Mouse (Mus musculus): ENCODE measurements around the gene Itgb4. TPM values are rescaled to one million over a fixed set of nuclear protein-coding genes. Genes with fewer than 3 reads are reported as not detected.
"Not testable (repeated sequence)": the region's sequence is repeated elsewhere in the genome, so short reads cannot be mapped to it uniquely, and the experiment has no call there.

The Itgb4 gene
- total and polyA plus RNA-seq, 3 experiments, result 0.69 to 0.85 TPM; not detected in 1

GRCm38 (mm10) chr11:116018106-116018505, 43.6 kb downstream of the Itgb4 start:
- Histone ChIP-seq H3K27me3 (ENCODE audit: control insufficient read depth in 1 of 2, insufficient read depth in 2 of 2, low read length in 2 of 2) (no peaks in the 10 kb centered on the region), H3K36me3 (ENCODE audit: control insufficient read depth in 1 of 2, insufficient read depth in 2 of 2, low read length in 2 of 2) (peaks cover 4 to 11% of the 10 kb centered on the region in 2 experiments), H3K9me3 (replicated peaks; ENCODE audit: insufficient read depth, low read length) (no peaks in the 10 kb centered on the region), H3K27ac (ENCODE audit: control insufficient read depth, low read depth, low read length) (no peak overlapping the region), H3K4me1 (ENCODE audit: control insufficient read depth in 1 of 2, insufficient read depth in 2 of 2, low read length in 2 of 2) (peaks cover 0 to under 1% of the 10 kb centered on the region in 2 experiments; a peak in 2 of 4 replicates), H3K9ac (ENCODE audit: control insufficient read depth, low read depth, low read length, poor library complexity, severe bottlenecking) (no peak overlapping the region), H3K79me2 (ENCODE audit: control insufficient read depth, insufficient read depth, low read length, poor library complexity) (peaks cover 3% of the 10 kb centered on the region), H3K4me3 (ENCODE audit: control insufficient read depth in 1 of 2, insufficient read depth in 1 of 2, low read depth in 2 of 2, low read length in 2 of 2) (no peak overlapping the region)
- peak; percentile 54 for DNase-seq (ENCODE audit: low read depth, low spot score)
- peak; percentile 51 to 68 (median 66) for TF ChIP-seq CTCF (IDR thresholded peaks at IDR 0.05 in 2 of 3, conservative IDR thresholded peaks at IDR 0.05 in 1 of 3; ENCODE audit: control insufficient read depth in 1 of 3, insufficient read depth in 1 of 3, low read depth in 2 of 3, low read length in 3 of 3, poor library complexity in 1 of 3, severe bottlenecking in 1 of 3)
- peak; percentile 71; the same call in 1 of the 2 replicates for TF ChIP-seq ZKSCAN1 (IDR thresholded peaks at IDR 0.05; ENCODE audit: low read depth, low read length)
- TF ChIP-seq RAD21 (IDR thresholded peaks at IDR 0.05; ENCODE audit: low read depth, low read length), result peak; percentile 62
- peak; percentile 94; the same call in 1 of the 2 replicates for TF ChIP-seq POLR2AphosphoS5 (IDR thresholded peaks at IDR 0.05; ENCODE audit: borderline replicate concordance, low read depth, low read length)
- TF ChIP-seq EP300 (IDR thresholded peaks at IDR 0.05; ENCODE audit: low read depth in 1 of 2, low read length in 2 of 2), result no peak
- no peak for TF ChIP-seq ELF1 (IDR thresholded peaks at IDR 0.05; ENCODE audit: low read depth, low read length)
- no peak for TF ChIP-seq HCFC1 (IDR thresholded peaks at IDR 0.05; ENCODE audit: low read depth, low read length)
- TF ChIP-seq ZNF384 (IDR thresholded peaks at IDR 0.05; ENCODE audit: low read depth, low read length), result 0 out of 2 replicates have a peak, but pooled peaks have one; percentile 3
- TF ChIP-seq SMC3 (IDR thresholded peaks at IDR 0.05; ENCODE audit: low read depth, low read length), result peak; percentile 58
- TF ChIP-seq ETS1 (IDR thresholded peaks at IDR 0.05; ENCODE audit: low read depth, low read length), result no peak
- TF ChIP-seq USF2 (IDR thresholded peaks at IDR 0.05; ENCODE audit: borderline replicate concordance in 1 of 2, insufficient read depth in 1 of 2, low read depth in 1 of 2, low read length in 2 of 2), result no peak

DNA sequence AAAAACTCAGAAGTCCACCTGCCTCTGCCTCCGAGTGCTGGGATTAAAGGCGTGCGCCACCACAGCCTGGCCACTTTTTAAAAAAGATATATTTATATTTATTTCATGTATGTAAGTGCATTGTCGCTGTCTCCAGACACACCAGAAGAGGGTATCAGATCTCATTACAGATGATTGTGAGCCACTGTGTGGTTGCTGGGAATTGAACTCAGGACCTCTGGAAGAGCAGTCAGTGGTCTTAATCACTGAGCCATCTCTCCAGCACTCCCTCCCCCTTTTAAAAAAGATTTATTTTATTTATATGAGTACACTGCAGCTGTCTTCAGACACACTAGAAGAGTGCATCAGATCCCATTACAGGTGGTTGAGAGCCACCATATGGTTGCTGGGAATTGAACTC, 44.4 kb downstream of the Itgb4 start:
- not testable (repeated sequence) for H3K9ac ChIP-seq (ENCODE audit: control insufficient read depth, low read depth, low read length, poor library complexity, severe bottlenecking); H3K9me3 ChIP-seq (replicated peaks; ENCODE audit: insufficient read depth, low read length)

GRCm38 (mm10) chr11:116019360-116019791, 44.9 kb downstream of the Itgb4 start:
- Histone ChIP-seq H3K79me2 (ENCODE audit: control insufficient read depth, insufficient read depth, low read length, poor library complexity) (peaks cover 14% of the 10 kb centered on the region), H3K4me1 (ENCODE audit: control insufficient read depth in 1 of 2, insufficient read depth in 2 of 2, low read length in 2 of 2) (no peaks in the 10 kb centered on the region), H3K9ac (ENCODE audit: control insufficient read depth, low read depth, low read length, poor library complexity, severe bottlenecking) (no peak overlapping the region), H3K27me3 (ENCODE audit: control insufficient read depth in 1 of 2, insufficient read depth in 2 of 2, low read length in 2 of 2) (no peaks in the 10 kb centered on the region), H3K4me3 (ENCODE audit: control insufficient read depth in 1 of 2, insufficient read depth in 1 of 2, low read depth in 2 of 2, low read length in 2 of 2) (no peak overlapping the region), H3K9me3 (replicated peaks; ENCODE audit: insufficient read depth, low read length) (no peaks in the 10 kb centered on the region), H3K36me3 (ENCODE audit: control insufficient read depth in 1 of 2, insufficient read depth in 2 of 2, low read length in 2 of 2) (peaks cover 4 to 11% of the 10 kb centered on the region in 2 experiments), H3K27ac (ENCODE audit: control insufficient read depth, low read depth, low read length) (no peak overlapping the region)
- no peak for TF ChIP-seq E2F4 (IDR thresholded peaks at IDR 0.05; ENCODE audit: borderline replicate concordance, low read depth, low read length)
- no peak for TF ChIP-seq BHLHE40 (IDR thresholded peaks at IDR 0.05; ENCODE audit: borderline replicate concordance, low read depth, low read length)
- TF ChIP-seq HCFC1 (IDR thresholded peaks at IDR 0.05; ENCODE audit: low read depth, low read length), result no peak
- TF ChIP-seq POLR2AphosphoS5 (IDR thresholded peaks at IDR 0.05; ENCODE audit: borderline replicate concordance, low read depth, low read length), result no peak
- no peak for TF ChIP-seq MAFK (IDR thresholded peaks at IDR 0.05; ENCODE audit: borderline replicate concordance, low read depth, low read length)
- TF ChIP-seq ELF1 (IDR thresholded peaks at IDR 0.05; ENCODE audit: low read depth, low read length), result no peak
- TF ChIP-seq USF1 (IDR thresholded peaks at IDR 0.05; ENCODE audit: low read depth, low read length), result no peak
- TF ChIP-seq KAT2A (conservative IDR thresholded peaks at IDR 0.05; ENCODE audit: low read depth, low read length), result no peak
- no peak for TF ChIP-seq POLR2AphosphoS2 (IDR thresholded peaks at IDR 0.05; ENCODE audit: low read length)
- TF ChIP-seq RCOR1 (IDR thresholded peaks at IDR 0.05; ENCODE audit: low read depth, low read length), result no peak
- no peak for TF ChIP-seq CHD1 (IDR thresholded peaks at IDR 0.05; ENCODE audit: low read depth, low read length)
- no peak for TF ChIP-seq ZNF384 (IDR thresholded peaks at IDR 0.05; ENCODE audit: low read depth, low read length)
- TF ChIP-seq MAZ (IDR thresholded peaks at IDR 0.05; ENCODE audit: low read depth, low read length), result no peak
- TF ChIP-seq TBP (IDR thresholded peaks at IDR 0.05; ENCODE audit: low read depth, low read length), result no peak
- TF ChIP-seq MYC (IDR thresholded peaks at IDR 0.05; ENCODE audit: low read depth, low read length), result no peak
- TF ChIP-seq MYB (IDR thresholded peaks at IDR 0.05; ENCODE audit: low read depth, low read length), result no peak
- DNase-seq (ENCODE audit: low read depth, low spot score), result peak; percentile 66

More for the DNA sequence above, 44.4 kb downstream of the Itgb4 start:
- not testable (repeated sequence) for H3K4me3 ChIP-seq (ENCODE audit: control insufficient read depth in 1 of 2, insufficient read depth in 1 of 2, low read depth in 2 of 2, low read length in 2 of 2); H3K4me1 ChIP-seq (ENCODE audit: control insufficient read depth in 1 of 2, insufficient read depth in 2 of 2, low read length in 2 of 2); H3K79me2 ChIP-seq (ENCODE audit: control insufficient read depth, insufficient read depth, low read length, poor library complexity); DNase-seq (ENCODE audit: low read depth, low spot score); H3K27me3 ChIP-seq (ENCODE audit: control insufficient read depth in 1 of 2, insufficient read depth in 2 of 2, low read length in 2 of 2); H3K27ac ChIP-seq (ENCODE audit: control insufficient read depth, low read depth, low read length)
- peaks cover 4 to 11% of the 10 kb centered on the region in 2 experiments for H3K36me3 ChIP-seq (ENCODE audit: control insufficient read depth in 1 of 2, insufficient read depth in 2 of 2, low read length in 2 of 2)

Measured in MEL (cell line).